Mouse (Mus musculus) bone marrow, adult 2 months (tissue): ENCODE results near the gene Tmem108.

Experiments used
- CTCF ChIP-seq: fragments of 200-500 bp; IDR thresholded peaks from 2 replicates; pipeline ENCODE4 v1.5.1; 2011; ENCODE audit warnings: low read length, control low read depth; ENCODE audit not compliant: control insufficient read depth, insufficient read depth
- POLR2A ChIP-seq: fragments of 200-500 bp; IDR thresholded peaks from 2 replicates; pipeline ENCODE4 v1.6.1; 2011; ENCODE audit warnings: low read depth, mild to moderate bottlenecking, control low read depth, low read length, borderline replicate concordance; ENCODE audit not compliant: control insufficient read depth

DNA sequence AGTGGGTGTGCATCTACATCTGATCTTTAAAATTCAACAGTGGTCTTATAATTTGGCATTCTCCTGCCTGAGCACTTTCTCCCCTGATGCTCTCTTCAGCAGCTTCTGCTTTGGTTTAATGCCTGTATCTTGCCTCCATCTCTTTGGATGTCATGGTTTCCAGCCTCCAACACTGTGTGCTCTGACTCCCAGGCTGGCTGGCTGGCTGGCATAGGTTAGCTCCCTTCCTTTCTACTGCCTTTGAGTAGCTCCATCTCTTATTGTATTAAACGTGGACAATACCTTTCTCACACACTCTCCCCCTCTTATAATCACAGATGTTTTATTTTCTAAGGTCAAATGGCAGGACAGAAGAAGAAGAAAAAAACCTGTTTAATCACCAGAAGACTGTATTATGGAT, 296.3 kb downstream of the Tmem108 start:
- no peak for TF ChIP-seq CTCF
- no peak for TF ChIP-seq POLR2A
